In the genomic region with DNA sequence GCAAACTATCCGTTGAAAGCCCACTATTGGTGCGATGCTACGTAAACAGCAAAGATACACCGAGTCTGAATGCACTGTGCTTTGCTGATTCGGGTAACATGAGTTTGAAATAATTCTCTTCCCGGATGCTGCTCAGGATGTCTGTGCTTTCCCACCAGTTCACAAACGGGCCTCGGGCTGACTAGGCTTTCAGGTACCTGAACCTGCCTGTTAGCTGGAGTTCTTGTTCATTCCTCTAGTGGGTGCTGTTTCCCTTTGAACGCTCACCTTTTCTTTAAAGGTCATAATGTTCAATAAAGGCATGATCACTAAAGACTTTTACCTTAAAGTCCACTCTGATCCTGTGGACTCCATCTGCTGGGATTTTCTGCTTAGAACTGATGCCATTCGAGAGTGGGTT, we compare ENCODE assay signal across 9 mouse cellular contexts. TPM values are rescaled to one million over a fixed set of nuclear protein-coding genes. Genes with fewer than 3 reads are reported as not detected.
DNase-seq lines count a peak whose midpoint lies in the region; ATAC-seq and TF ChIP-seq lines count a peak whose summit lies in the region.
"Had no signal": no experiment of that assay in that cellular context is flagged by ENCODE, and none has a peak within 500 bp of the region (broad histone marks: within the 10 kb centered on the region; RNA-seq: fewer than 3 reads in every experiment).

No protein-coding gene starts in this region.

- no peak overlapping the region for H3K27ac ChIP-seq in cerebellum, adult 2 months (ENCODE audit: insufficient read depth, low read length)
- no peak overlapping the region for H3K27ac ChIP-seq in spleen, adult 2 months (ENCODE audit: insufficient read depth, low read length)
- no peak overlapping the region for H3K27ac ChIP-seq in forebrain, embryonic 11.5 days (ENCODE audit: low read depth, low read length)
- H3K27ac ChIP-seq: heart, embryonic 15.5 days had no signal

- peak; percentile 58 for TF ChIP-seq CTCF in cerebellum, adult 2 months (IDR thresholded peaks at IDR 0.05; ENCODE audit: borderline replicate concordance, insufficient read depth, low read depth, low read length)
- TF ChIP-seq CTCF in spleen, adult 2 months (IDR thresholded peaks at IDR 0.05; ENCODE audit: extremely low read depth, insufficient read depth, insufficient read length, insufficient replicate concordance) = peak; percentile 35; the same call in 1 of the 2 replicates

- peak; percentile 19 to 60; a peak in 1 of 4 replicates for ATAC-seq in hematopoietic stem cell, adult 5-6 weeks (replicated peaks in 1 of 2; ENCODE audit: insufficient read depth in 1 of 2, low FRiP score in 2 of 2, low TSS enrichment in 1 of 2, low read depth in 1 of 2, poor library complexity in 2 of 2, severe bottlenecking in 2 of 2)
- no peak for ATAC-seq in forebrain, embryonic 11.5 days (replicated peaks; ENCODE audit: low FRiP score)

- no peak for TF ChIP-seq POLR2A in cerebellum, adult 2 months (IDR thresholded peaks at IDR 0.05; ENCODE audit: borderline replicate concordance, insufficient read depth, low read length)
- no peak for TF ChIP-seq POLR2A in spleen, adult 2 months (IDR thresholded peaks at IDR 0.05; ENCODE audit: low read depth, low read length)

- peak in 1 of 2 experiments; percentile 39 for DNase-seq in cerebellum, adult 2 months
- DNase-seq in cerebellum, postnatal 4 days (ENCODE audit: low spot score in 2 of 2) = no peak
- DNase-seq in spleen, adult 2 months (ENCODE audit: low read depth in 1 of 2, low spot score in 2 of 2) = peak; percentile 29 to 39
- no peak for DNase-seq in spleen, adult 12 weeks (ENCODE audit: low spot score)
- DNase-seq in splenic B cell, adult 2 months (ENCODE audit: low read depth, low spot score) = peak; percentile 76
- no peak for DNase-seq in urinary bladder, postnatal 10 days (ENCODE audit: low spot score)
- DNase-seq in forebrain, embryonic 11.5 days (ENCODE audit: low spot score) = no peak

- 75% methylated on average over 10 of the region's 10 CpGs for WGBS in cerebellum, adult 2 months
- WGBS in spleen, adult 2 months = 78% methylated on average over 10 of the region's 10 CpGs
- 87% methylated on average over 10 of the region's 10 CpGs for WGBS in forebrain, embryonic 11.5 days

- no peaks in the 10 kb centered on the region for H3K4me1 ChIP-seq in cerebellum, adult 2 months (ENCODE audit: control insufficient read depth, insufficient read depth, low read length)
- no peaks in the 10 kb centered on the region for H3K4me1 ChIP-seq in spleen, adult 2 months (ENCODE audit: control insufficient read depth, insufficient read depth, insufficient read length)
- H3K4me1 ChIP-seq in forebrain, embryonic 11.5 days (replicated peaks; ENCODE audit: control insufficient read depth, insufficient read depth, low read length) = no peaks in the 10 kb centered on the region

- no peak overlapping the region for H3K4me2 ChIP-seq in forebrain, embryonic 11.5 days (ENCODE audit: low read depth, low read length, severe bottlenecking)
- H3K4me2 ChIP-seq: heart, embryonic 15.5 days had no signal

- H3K9me3 ChIP-seq in forebrain, embryonic 11.5 days (ENCODE audit: control insufficient read depth, low read length) = no peaks in the 10 kb centered on the region
- H3K9me3 ChIP-seq: heart, embryonic 15.5 days had no signal

- H3K36me3 ChIP-seq in spleen, adult 2 months (ENCODE audit: control insufficient read depth, insufficient read depth, low read length) = peaks cover 48% of the 10 kb centered on the region
- H3K36me3 ChIP-seq in splenic B cell, adult 2 months (ENCODE audit: control insufficient read depth, insufficient read depth, low read length, poor library complexity, severe bottlenecking) = peaks cover 36% of the 10 kb centered on the region
- peaks cover 29% of the 10 kb centered on the region for H3K36me3 ChIP-seq in forebrain, embryonic 11.5 days (ENCODE audit: control insufficient read depth, insufficient read depth, low read length)

- no peak overlapping the region for H3K4me3 ChIP-seq in cerebellum, adult 2 months (replicated peaks; ENCODE audit: insufficient read depth, low read depth, low read length)
- no peak overlapping the region for H3K4me3 ChIP-seq in spleen, adult 2 months (ENCODE audit: extremely low read depth, insufficient read depth, insufficient read length)
- no peak overlapping the region for H3K4me3 ChIP-seq in forebrain, embryonic 11.5 days (ENCODE audit: low read depth, low read length)
- H3K4me3 ChIP-seq: heart, embryonic 15.5 days had no signal

- no peaks in the 10 kb centered on the region for H3K27me3 ChIP-seq in cerebellum, adult 2 months (ENCODE audit: control insufficient read depth, insufficient read depth, low read length)
- H3K27me3 ChIP-seq in spleen, adult 2 months (ENCODE audit: control insufficient read depth, insufficient read depth, low read length) = no peaks in the 10 kb centered on the region
- no peaks in the 10 kb centered on the region for H3K27me3 ChIP-seq in splenic B cell, adult 2 months (ENCODE audit: control insufficient read depth, insufficient read depth, low read length, poor library complexity, severe bottlenecking)
- H3K27me3 ChIP-seq in forebrain, embryonic 11.5 days (ENCODE audit: control insufficient read depth, insufficient read depth, low read length) = no peaks in the 10 kb centered on the region
- H3K27me3 ChIP-seq: heart, embryonic 15.5 days had no signal

- no peak overlapping the region for H3K9ac ChIP-seq in forebrain, embryonic 11.5 days (ENCODE audit: low read length)
- H3K9ac ChIP-seq: heart, embryonic 15.5 days had no signal

RNA-seq across cellular contexts. Expression of a gene that starts 38.4 kb away (rescaled TPM):
- polyA plus RNA-seq in cerebellum, adult 2 months (2012; rRNA removed) = 0.67 and 1.1 TPM in 2 replicates
- 1.9 and 2.2 TPM in 2 replicates for polyA plus RNA-seq in spleen, adult 2 months (2012; rRNA removed)
- total RNA-seq in hematopoietic stem cell, adult 5-6 weeks (2017) = 4.9 TPM in 1 of 2 replicates, not detected in the other
- polyA plus RNA-seq in forebrain, embryonic 11.5 days (2014; fragmentation: Nextera tagmentation; extraction: Ambion mirVana) = not detected in 2 replicates

RNA-seq across cellular contexts. Expression of a gene that starts 39.9 kb away (rescaled TPM):
- polyA plus RNA-seq in cerebellum, adult 2 months (2012; rRNA removed) = 31.3 and 39.0 TPM in 2 replicates
- polyA plus RNA-seq in spleen, adult 2 months (2012; rRNA removed) = 36.8 and 38.4 TPM in 2 replicates
- total RNA-seq in hematopoietic stem cell, adult 5-6 weeks (2017) = 22.9 and 27.1 TPM in 2 replicates
- polyA plus RNA-seq in forebrain, embryonic 11.5 days (2014; fragmentation: Nextera tagmentation; extraction: Ambion mirVana) = 18.2 and 23.2 TPM in 2 replicates

RNA-seq across cellular contexts. Expression of a gene that starts 42.1 kb away (rescaled TPM):
- 203 and 229 TPM in 2 replicates for polyA plus RNA-seq in cerebellum, adult 2 months (2012; rRNA removed)
- polyA plus RNA-seq in spleen, adult 2 months (2012; rRNA removed) = 0.72 and 0.74 TPM in 2 replicates
- 0.19 and 0.50 TPM in 2 replicates for total RNA-seq in hematopoietic stem cell, adult 5-6 weeks (2017)
- 2.4 and 3.6 TPM in 2 replicates for polyA plus RNA-seq in forebrain, embryonic 11.5 days (2014; fragmentation: Nextera tagmentation; extraction: Ambion mirVana)

Comparison
In these comparisons a context has a peak if more than half of its experiments do, and no peak if none do; other contexts are left out.
1. DNase-seq: peak in spleen, adult 2 months (2 of 2) and splenic B cell, adult 2 months (single experiment); none in cerebellum, postnatal 4 days (0 of 2), spleen, adult 12 weeks (single experiment), urinary bladder, postnatal 10 days (single experiment) and forebrain, embryonic 11.5 days (single experiment).
2. RNA of a gene that starts 42.1 kb away (polyA plus RNA-seq): 203 to 229 TPM in cerebellum, adult 2 months; 2.4 to 3.6 TPM in forebrain, embryonic 11.5 days and 0.72 to 0.74 TPM in spleen, adult 2 months; every median in the first group is over 10 times any median in the second.